Mouse (Mus musculus) kidney, postnatal 14 days (tissue): ENCODE measurements around the gene Ripply2.

Experiments used
- DNase-seq: peaks from one replicate; pipeline ENCODE4 v3.0.0; 2022; ENCODE audit warnings: mixed read lengths

Ripply2 gene

GRCm38 (mm10) chr9:87027423-87028084 lies 12.2 kb downstream of the Ripply2 start:
- DNase-seq, result peak; percentile 65

GRCm38 (mm10) chr9:87032196-87032595 lies 16.9 kb downstream of the Ripply2 start:
- no peak for DNase-seq

GRCm38 (mm10) chr9:87034831-87035580 lies 19.7 kb downstream of the Ripply2 start:
- DNase-seq, result no peak

GRCm38 (mm10) chr9:87049425-87049824 lies 34.1 kb downstream of the Ripply2 start:
- peak; percentile 46 for DNase-seq

- DNase-seq, result no peak
These were observed 40.4 kb downstream of the Ripply2 start for GRCm38 (mm10) chr9:87055547-87056235.

- no peak for DNase-seq
These were observed 47.0 kb downstream of the Ripply2 start for GRCm38 (mm10) chr9:87062337-87062736.

- no peak for DNase-seq
These were observed 52.8 kb downstream of the Ripply2 start for GRCm38 (mm10) chr9:87068160-87068559.
